Mouse (Mus musculus) erythroblast, embryonic 14.5 days (primary cell): Measurements from ENCODE around the gene Abca4.

Experiments used
- GATA1 ChIP-seq: IDR thresholded peaks from 2 replicates; pipeline ENCODE4 v1.6.1; 2012; ENCODE audit warnings: low read length, inconsistent platforms, mixed read lengths
- TAL1 ChIP-seq: IDR thresholded peaks from 3 replicates; pipeline ENCODE4 v1.6.1; 2012; ENCODE audit warnings: low read length, inconsistent platforms, mixed read lengths

- TF ChIP-seq GATA1 (no peak), TAL1 (no peak)
Measured at GRCm38 (mm10) chr3:122047921-122048861, 3.9 kb downstream of the Abca4 start.
